Mouse (Mus musculus): ENCODE measurements at regions not wholly inside any gene's neighbourhood (a gene's known extent, or its start where the extent isn't known, plus 50 kb on each side); places are given as distances from the start of the nearest gene placed in this dataset.

- no peak for DNase-seq (ENCODE audit: low spot score)
- WGBS, result 60% methylated on average over 3 of the region's 3 CpGs
- no peak overlapping the region for H3K9ac ChIP-seq
- ATAC-seq (ENCODE audit: low FRiP score), result no peak
- no peaks in the 10 kb centered on the region for H3K27me3 ChIP-seq (ENCODE audit: control insufficient read depth, insufficient read depth, low read length)
- H3K4me2 ChIP-seq (replicated peaks), result no peak overlapping the region
- no peaks in the 10 kb centered on the region for H3K36me3 ChIP-seq (replicated peaks; ENCODE audit: control insufficient read depth, insufficient read depth)
- no peak overlapping the region for H3K27ac ChIP-seq
- no peak overlapping the region for H3K4me3 ChIP-seq (replicated peaks; ENCODE audit: low read length)
- no peaks in the 10 kb centered on the region for H3K9me3 ChIP-seq (ENCODE audit: control insufficient read depth, low read length)
- H3K4me1 ChIP-seq (replicated peaks; ENCODE audit: control insufficient read depth, insufficient read depth, low read length), result no peaks in the 10 kb centered on the region
These were observed 171.8 kb upstream of the Nt5c1b start for GRCm38 (mm10) chr12:10197906-10198460.

GRCm38 (mm10) chr12:10209841-10210240 is 159.9 kb upstream of the Nt5c1b start:
- no peak overlapping the region for H3K27ac ChIP-seq
- no peak for ATAC-seq (ENCODE audit: low FRiP score)
- WGBS, result 83% methylated on average over 1 of the region's 1 CpGs
- no peaks in the 10 kb centered on the region for H3K9me3 ChIP-seq (ENCODE audit: control insufficient read depth, low read length)
- no peaks in the 10 kb centered on the region for H3K36me3 ChIP-seq (replicated peaks; ENCODE audit: control insufficient read depth, insufficient read depth)
- no peak overlapping the region for H3K4me2 ChIP-seq (replicated peaks)
- DNase-seq (ENCODE audit: low spot score), result no peak
- no peak overlapping the region for H3K9ac ChIP-seq
- H3K4me1 ChIP-seq (replicated peaks; ENCODE audit: control insufficient read depth, insufficient read depth, low read length), result no peaks in the 10 kb centered on the region
- H3K4me3 ChIP-seq (replicated peaks; ENCODE audit: low read length), result no peak overlapping the region
- no peaks in the 10 kb centered on the region for H3K27me3 ChIP-seq (ENCODE audit: control insufficient read depth, insufficient read depth, low read length)

- no peak for ATAC-seq (ENCODE audit: low FRiP score)
- Histone ChIP-seq H3K4me2 (replicated peaks) (no peak overlapping the region), H3K9me3 (ENCODE audit: control insufficient read depth, low read length) (no peaks in the 10 kb centered on the region), H3K4me1 (replicated peaks; ENCODE audit: control insufficient read depth, insufficient read depth, low read length) (no peaks in the 10 kb centered on the region), H3K9ac (no peak overlapping the region), H3K27ac (no peak overlapping the region), H3K36me3 (replicated peaks; ENCODE audit: control insufficient read depth, insufficient read depth) (no peaks in the 10 kb centered on the region), H3K4me3 (replicated peaks; ENCODE audit: low read length) (no peak overlapping the region), H3K27me3 (ENCODE audit: control insufficient read depth, insufficient read depth, low read length) (no peaks in the 10 kb centered on the region)
- no peak for DNase-seq (ENCODE audit: low spot score)
- WGBS, result 40% methylated on average over 4 of the region's 4 CpGs
These were observed 147.0 kb upstream of the Nt5c1b start for GRCm38 (mm10) chr12:10222821-10223220.

GRCm38 (mm10) chr12:10223832-10224231 is 145.9 kb upstream of the Nt5c1b start:
- no peaks in the 10 kb centered on the region for H3K27me3 ChIP-seq (ENCODE audit: control insufficient read depth, insufficient read depth, low read length)
- H3K4me2 ChIP-seq (replicated peaks), result no peak overlapping the region
- H3K36me3 ChIP-seq (replicated peaks; ENCODE audit: control insufficient read depth, insufficient read depth), result no peaks in the 10 kb centered on the region
- H3K4me1 ChIP-seq (replicated peaks; ENCODE audit: control insufficient read depth, insufficient read depth, low read length), result no peaks in the 10 kb centered on the region
- ATAC-seq (ENCODE audit: low FRiP score) (peak; percentile 51; the same call in 1 of the 2 replicates), DNase-seq (ENCODE audit: low spot score) (peak; percentile 72)
- whole genome bisulfite sequencing, result 43% methylated on average over 4 of the region's 4 CpGs
- no peak overlapping the region for H3K4me3 ChIP-seq (replicated peaks; ENCODE audit: low read length)
- H3K9me3 ChIP-seq (ENCODE audit: control insufficient read depth, low read length), result no peaks in the 10 kb centered on the region
- H3K27ac ChIP-seq, result no peak overlapping the region
- no peak overlapping the region for H3K9ac ChIP-seq

- no peak for DNase-seq (ENCODE audit: low spot score)
- Histone ChIP-seq H3K27me3 (ENCODE audit: control insufficient read depth, insufficient read depth, low read length) (no peaks in the 10 kb centered on the region), H3K27ac (no peak overlapping the region), H3K4me3 (replicated peaks; ENCODE audit: low read length) (no peak overlapping the region), H3K4me2 (replicated peaks) (no peak overlapping the region), H3K9me3 (ENCODE audit: control insufficient read depth, low read length) (no peaks in the 10 kb centered on the region), H3K9ac (no peak overlapping the region), H3K36me3 (replicated peaks; ENCODE audit: control insufficient read depth, insufficient read depth) (no peaks in the 10 kb centered on the region), H3K4me1 (replicated peaks; ENCODE audit: control insufficient read depth, insufficient read depth, low read length) (no peaks in the 10 kb centered on the region)
- ATAC-seq (ENCODE audit: low FRiP score), result no peak
- 85% methylated on average over 4 of the region's 4 CpGs for WGBS
These were observed 138.6 kb upstream of the Nt5c1b start for GRCm38 (mm10) chr12:10231144-10231543.

- H3K4me3 ChIP-seq (replicated peaks; ENCODE audit: low read length), result no peak overlapping the region
- H3K27me3 ChIP-seq (ENCODE audit: control insufficient read depth, insufficient read depth, low read length), result no peaks in the 10 kb centered on the region
- no peaks in the 10 kb centered on the region for H3K4me1 ChIP-seq (replicated peaks; ENCODE audit: control insufficient read depth, insufficient read depth, low read length)
- no peak for ATAC-seq (ENCODE audit: low FRiP score)
- 37% methylated on average over 4 of the region's 4 CpGs for WGBS
- H3K27ac ChIP-seq, result no peak overlapping the region
- no peak for DNase-seq (ENCODE audit: low spot score)
- H3K9ac ChIP-seq, result no peak overlapping the region
- H3K4me2 ChIP-seq (replicated peaks), result no peak overlapping the region
- no peaks in the 10 kb centered on the region for H3K9me3 ChIP-seq (ENCODE audit: control insufficient read depth, low read length)
- H3K36me3 ChIP-seq (replicated peaks; ENCODE audit: control insufficient read depth, insufficient read depth), result no peaks in the 10 kb centered on the region
These were observed 138.1 kb upstream of the Nt5c1b start for GRCm38 (mm10) chr12:10231683-10232082.

- no peak overlapping the region for H3K4me3 ChIP-seq (replicated peaks; ENCODE audit: low read length)
- no peak overlapping the region for H3K27ac ChIP-seq
- H3K36me3 ChIP-seq (replicated peaks; ENCODE audit: control insufficient read depth, insufficient read depth), result no peaks in the 10 kb centered on the region
- ATAC-seq (ENCODE audit: low FRiP score), result no peak
- DNase-seq (ENCODE audit: low spot score), result no peak
- H3K9me3 ChIP-seq (ENCODE audit: control insufficient read depth, low read length), result no peaks in the 10 kb centered on the region
- no peak overlapping the region for H3K9ac ChIP-seq
- H3K27me3 ChIP-seq (ENCODE audit: control insufficient read depth, insufficient read depth, low read length), result no peaks in the 10 kb centered on the region
- H3K4me1 ChIP-seq (replicated peaks; ENCODE audit: control insufficient read depth, insufficient read depth, low read length), result no peaks in the 10 kb centered on the region
- H3K4me2 ChIP-seq (replicated peaks), result no peak overlapping the region
These were observed 121.7 kb upstream of the Nt5c1b start for GRCm38 (mm10) chr12:10248110-10248509.

- Histone ChIP-seq H3K9ac (no peak overlapping the region), H3K27me3 (ENCODE audit: control insufficient read depth, insufficient read depth, low read length) (no peaks in the 10 kb centered on the region), H3K36me3 (replicated peaks; ENCODE audit: control insufficient read depth, insufficient read depth) (no peaks in the 10 kb centered on the region), H3K4me2 (replicated peaks) (no peak overlapping the region), H3K4me3 (replicated peaks; ENCODE audit: low read length) (no peak overlapping the region), H3K27ac (no peak overlapping the region), H3K4me1 (replicated peaks; ENCODE audit: control insufficient read depth, insufficient read depth, low read length) (no peaks in the 10 kb centered on the region), H3K9me3 (ENCODE audit: control insufficient read depth, low read length) (no peaks in the 10 kb centered on the region)
- ATAC-seq (ENCODE audit: low FRiP score) (no peak), DNase-seq (ENCODE audit: low spot score) (no peak)
- WGBS, result 79% methylated on average over 3 of the region's 3 CpGs
These were observed 113.4 kb upstream of the Nt5c1b start for GRCm38 (mm10) chr12:10256385-10256784.

GRCm38 (mm10) chr12:10266201-10266600 is 103.6 kb upstream of the Nt5c1b start:
- no peak for DNase-seq (ENCODE audit: low spot score)
- 71% methylated on average over 1 of the region's 1 CpGs for WGBS
- H3K4me1 ChIP-seq (replicated peaks; ENCODE audit: control insufficient read depth, insufficient read depth, low read length), result no peaks in the 10 kb centered on the region
- H3K9ac ChIP-seq, result no peak overlapping the region
- H3K27me3 ChIP-seq (ENCODE audit: control insufficient read depth, insufficient read depth, low read length), result no peaks in the 10 kb centered on the region
- H3K4me2 ChIP-seq (replicated peaks), result no peak overlapping the region
- H3K27ac ChIP-seq, result no peak overlapping the region
- ATAC-seq (ENCODE audit: low FRiP score), result no peak
- no peak overlapping the region for H3K4me3 ChIP-seq (replicated peaks; ENCODE audit: low read length)
- no peaks in the 10 kb centered on the region for H3K36me3 ChIP-seq (replicated peaks; ENCODE audit: control insufficient read depth, insufficient read depth)
- no peaks in the 10 kb centered on the region for H3K9me3 ChIP-seq (ENCODE audit: control insufficient read depth, low read length)

- Histone ChIP-seq H3K9me3 (ENCODE audit: control insufficient read depth, low read length) (no peaks in the 10 kb centered on the region), H3K4me3 (replicated peaks; ENCODE audit: low read length) (no peak overlapping the region), H3K36me3 (replicated peaks; ENCODE audit: control insufficient read depth, insufficient read depth) (no peaks in the 10 kb centered on the region), H3K27ac (no peak overlapping the region), H3K9ac (no peak overlapping the region), H3K4me2 (replicated peaks) (no peak overlapping the region), H3K4me1 (replicated peaks; ENCODE audit: control insufficient read depth, insufficient read depth, low read length) (no peaks in the 10 kb centered on the region), H3K27me3 (ENCODE audit: control insufficient read depth, insufficient read depth, low read length) (no peaks in the 10 kb centered on the region)
- WGBS, result 82% methylated on average over 5 of the region's 5 CpGs
- ATAC-seq (ENCODE audit: low FRiP score) (no peak), DNase-seq (ENCODE audit: low spot score) (no peak)
These were observed 97.7 kb upstream of the Nt5c1b start for GRCm38 (mm10) chr12:10272038-10272437.
